ENCODE assay signal across 9 mouse cellular contexts in the genomic region with DNA sequence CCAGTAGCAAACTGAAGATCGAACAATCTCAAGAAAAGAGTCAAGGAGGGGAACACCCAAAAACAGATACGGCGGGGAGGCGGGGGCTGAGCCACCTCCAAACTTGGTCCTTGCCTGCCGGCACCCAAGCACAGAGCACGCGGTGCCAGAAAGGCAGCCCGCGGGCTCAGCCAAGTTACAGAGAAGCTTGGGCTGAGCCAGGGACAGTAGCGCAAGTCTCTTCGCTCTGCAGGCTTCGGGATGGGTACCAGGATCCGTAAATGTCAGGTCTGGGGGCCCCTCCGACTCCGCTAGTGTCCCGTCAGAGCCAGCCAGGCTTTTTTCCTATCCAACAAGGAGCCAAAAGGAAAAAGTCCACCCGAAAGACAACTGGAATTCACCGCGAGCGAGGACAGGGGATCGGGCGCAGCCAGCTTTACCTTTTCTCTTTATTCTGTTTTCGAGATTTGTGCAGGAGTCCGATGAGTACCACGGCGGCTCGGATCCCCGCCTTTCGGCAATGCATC.
DNase-seq lines count a peak whose midpoint lies in the region; ATAC-seq and TF ChIP-seq lines count a peak whose summit lies in the region.
"Had no signal": no experiment of that assay in that cellular context is flagged by ENCODE, and none has a peak within 500 bp of the region (broad histone marks: within the 10 kb centered on the region; RNA-seq: fewer than 3 reads in every experiment).

No protein-coding gene starts in this region.

- H3K9me3 ChIP-seq in intestine, embryonic 14.5 days (ENCODE audit: control insufficient read depth, low read length): no peaks in the 10 kb centered on the region
- no peaks in the 10 kb centered on the region for H3K9me3 ChIP-seq in midbrain, embryonic 11.5 days (ENCODE audit: control insufficient read depth, low read length)

- intact Hi-C loops in gastrocnemius, adult 2 months (cut with DNase I): loop anchor here (5.0 kb wide), 1 partner anchor 60 kb away; no protein-coding TSS in a partner anchor

- H3K9ac ChIP-seq in intestine, embryonic 14.5 days (ENCODE audit: low read length): peak overlapping the region; percentile 54
- peak overlapping the region; percentile 75 for H3K9ac ChIP-seq in midbrain, embryonic 11.5 days (ENCODE audit: low read length)

- peaks cover 36% of the 10 kb centered on the region for H3K27me3 ChIP-seq in intestine, embryonic 14.5 days (replicated peaks; ENCODE audit: control insufficient read depth, insufficient read depth, low read length)
- H3K27me3 ChIP-seq in midbrain, embryonic 11.5 days (ENCODE audit: control insufficient read depth, insufficient read depth, low read length): peaks cover 43% of the 10 kb centered on the region
- H3K27me3 ChIP-seq: Patski had no signal

- DNase-seq in cerebellum, postnatal 25 days: peak; percentile 56 to 61
- no peak for DNase-seq in cerebellum, adult 9-11 months
- DNase-seq in thymus, postnatal 0 days (ENCODE audit: low spot score): peak; percentile 45
- DNase-seq in thymus, postnatal 10 days (ENCODE audit: low spot score in 2 of 2): no peak
- DNase-seq in gastrocnemius, adult 2 months: peak; percentile 63
- peak; percentile 73 for DNase-seq in intestine, embryonic 14.5 days (ENCODE audit: low spot score)
- DNase-seq in midbrain, embryonic 11.5 days (ENCODE audit: low spot score, missing footprints): peak; percentile 96
- DNase-seq in thymus, postnatal 4 days: peak; percentile 60

- peak overlapping the region; percentile 91 for H3K4me2 ChIP-seq in intestine, embryonic 14.5 days (ENCODE audit: low read length)
- H3K4me2 ChIP-seq in midbrain, embryonic 11.5 days: peak overlapping the region; percentile 99

- peaks cover 8% of the 10 kb centered on the region for H3K4me1 ChIP-seq in intestine, embryonic 14.5 days (replicated peaks; ENCODE audit: control insufficient read depth, insufficient read depth, low read length)
- H3K4me1 ChIP-seq in midbrain, embryonic 11.5 days (ENCODE audit: control insufficient read depth, insufficient read depth, low read length): peaks cover 7% of the 10 kb centered on the region

- H3K36me3 ChIP-seq in intestine, embryonic 14.5 days (ENCODE audit: control insufficient read depth, insufficient read depth, low read length): no peaks in the 10 kb centered on the region
- no peaks in the 10 kb centered on the region for H3K36me3 ChIP-seq in midbrain, embryonic 11.5 days (ENCODE audit: control insufficient read depth, insufficient read depth, low read length)

- no peak for ATAC-seq in intestine, embryonic 14.5 days (replicated peaks; ENCODE audit: low FRiP score, low TSS enrichment, low read depth)
- ATAC-seq in midbrain, embryonic 11.5 days (ENCODE audit: low FRiP score): peak; percentile 35; the same call in 1 of the 2 replicates

- H3K4me3 ChIP-seq in gastrocnemius, adult 2 months: peak overlapping the region; percentile 86
- peak overlapping the region; percentile 63 for H3K4me3 ChIP-seq in intestine, embryonic 14.5 days (ENCODE audit: low read depth, low read length)
- H3K4me3 ChIP-seq in midbrain, embryonic 11.5 days (ENCODE audit: low read depth, low read length): peak overlapping the region; percentile 69

- no peak for TF ChIP-seq CTCF in gastrocnemius, adult 2 months (IDR thresholded peaks at IDR 0.05)

- peak overlapping the region; percentile 85 for H3K27ac ChIP-seq in gastrocnemius, adult 2 months
- peak overlapping the region; percentile 47; the same call in 1 of the 2 replicates for H3K27ac ChIP-seq in intestine, embryonic 14.5 days (ENCODE audit: low read depth)
- no peak overlapping the region for H3K27ac ChIP-seq in midbrain, embryonic 11.5 days (ENCODE audit: low read depth, low read length)

- WGBS in intestine, embryonic 14.5 days: 1% methylated on average over 29 of the region's 29 CpGs
- WGBS in midbrain, embryonic 11.5 days: 1% methylated on average over 29 of the region's 29 CpGs

Comparison
In these comparisons a context has a peak if more than half of its experiments do, and no peak if none do; other contexts are left out.
1. DNase-seq: peak in cerebellum, postnatal 25 days (2 of 2), thymus, postnatal 0 days (single experiment), gastrocnemius, adult 2 months (single experiment), intestine, embryonic 14.5 days (single experiment), midbrain, embryonic 11.5 days (single experiment) and thymus, postnatal 4 days (single experiment); none in cerebellum, adult 9-11 months (single experiment) and thymus, postnatal 10 days (0 of 2).
2. Peak in every context shown above with its lines, with median percentiles within 50 percentile points of each other: H3K4me3 ChIP-seq.